Mouse (Mus musculus): ENCODE measurements around the gene Dlx1. TPM values are rescaled to one million over a fixed set of nuclear protein-coding genes. Genes with fewer than 3 reads are reported as not detected.

The Dlx1 gene
- polyA plus RNA-seq, 1 experiment from 2014 or later = 0.77 TPM

DNA sequence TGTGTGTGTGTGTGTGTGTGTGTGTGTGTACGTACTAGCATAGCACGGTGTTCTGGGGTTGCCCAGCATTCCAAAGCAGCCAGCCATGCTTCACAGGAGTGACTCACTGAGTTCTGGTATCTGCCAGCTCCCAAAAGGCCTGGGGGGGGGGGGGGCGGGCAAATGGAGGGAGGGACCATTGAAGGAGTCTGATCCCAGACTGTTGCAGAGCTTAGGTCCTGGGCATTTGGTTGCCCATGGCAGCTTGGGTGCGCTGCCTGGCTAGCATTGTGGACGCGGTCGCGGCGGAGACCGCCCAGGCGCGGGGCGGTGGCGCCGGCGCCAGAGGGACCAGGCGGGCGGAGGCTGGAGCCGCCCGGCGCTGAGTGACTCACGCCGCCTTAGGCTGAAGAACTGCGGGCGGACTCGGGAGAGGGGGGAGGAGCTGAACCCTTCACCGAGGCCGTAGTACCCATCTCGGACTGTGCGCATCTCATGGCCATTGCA is 14.9 kb downstream of the Dlx1 start:
- Histone ChIP-seq H3K36me3 (no peaks in the 10 kb centered on the region), H3K9me3 (no peaks in the 10 kb centered on the region), H3K9ac (no peak overlapping the region), H3K4me2 (peak overlapping the region; percentile 24; the same call in 1 of the 2 replicates), H3K27ac (replicated peaks) (no peak overlapping the region), H3K4me3 (no peak overlapping the region), H3K4me1 (replicated peaks) (peaks cover 42% of the 10 kb centered on the region), H3K27me3 (peaks cover 92% of the 10 kb centered on the region)
- WGBS = under 1% methylated on average over 29 of the region's 30 CpGs
- ATAC-seq (ENCODE audit: low read depth) = no peak

DNA sequence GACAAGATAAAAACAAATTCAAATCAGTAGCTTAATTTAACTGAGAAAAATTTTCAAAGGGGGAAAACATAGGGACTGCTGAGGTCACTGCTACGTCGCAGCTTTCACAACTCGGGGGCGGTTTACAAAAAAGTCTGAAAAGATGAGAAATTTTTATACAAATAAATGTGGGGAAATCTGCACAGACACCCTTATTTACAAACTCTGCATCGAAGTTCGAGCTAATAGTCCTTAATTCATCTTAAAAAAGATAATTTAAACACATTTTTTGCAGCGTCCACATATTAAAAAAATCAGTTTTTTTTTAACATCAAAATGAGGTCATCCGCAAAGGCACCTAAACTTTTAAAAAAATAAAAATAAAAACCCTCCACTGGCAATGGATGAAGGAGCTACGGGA is 15.6 kb downstream of the Dlx1 start:
- Histone ChIP-seq H3K9me3 (no peaks in the 10 kb centered on the region), H3K27me3 (peaks cover 92% of the 10 kb centered on the region), H3K9ac (no peak overlapping the region), H3K4me2 (no peak overlapping the region), H3K4me1 (replicated peaks) (peaks cover 42% of the 10 kb centered on the region), H3K27ac (replicated peaks) (no peak overlapping the region), H3K4me3 (no peak overlapping the region), H3K36me3 (no peaks in the 10 kb centered on the region)
- ATAC-seq (ENCODE audit: low read depth) = no peak
- 4% methylated on average over 9 of the region's 9 CpGs for WGBS

DNA sequence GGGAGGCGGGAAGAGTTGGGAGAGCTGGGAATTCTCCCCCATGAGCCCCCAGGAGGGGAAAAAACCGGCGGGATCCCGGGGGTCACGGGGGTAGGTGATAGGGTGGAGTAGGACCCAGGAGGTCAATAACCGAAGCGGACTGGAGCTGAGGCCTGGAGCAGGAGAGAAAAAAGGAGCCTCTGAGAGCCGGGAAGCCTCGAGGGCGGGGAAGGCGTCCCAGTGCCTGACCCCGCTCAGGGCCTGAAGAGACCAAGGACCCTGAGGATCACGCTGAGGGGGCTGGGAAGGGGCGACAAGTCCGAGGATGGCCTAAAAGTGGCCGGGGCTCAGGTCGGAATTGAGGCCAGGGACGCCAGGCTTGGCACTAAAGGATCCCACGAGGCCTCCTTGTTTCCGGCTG is 16.0 kb downstream of the Dlx1 start:
- Histone ChIP-seq H3K36me3 (no peaks in the 10 kb centered on the region), H3K27me3 (peaks cover 92% of the 10 kb centered on the region), H3K4me2 (peak overlapping the region; percentile 26; the same call in 1 of the 2 replicates), H3K9ac (no peak overlapping the region), H3K4me3 (no peak overlapping the region), H3K27ac (replicated peaks) (no peak overlapping the region), H3K9me3 (no peaks in the 10 kb centered on the region), H3K4me1 (replicated peaks) (peaks cover 42% of the 10 kb centered on the region)
- no peak for ATAC-seq (ENCODE audit: low read depth)
- WGBS = 1% methylated on average over 20 of the region's 20 CpGs

DNA sequence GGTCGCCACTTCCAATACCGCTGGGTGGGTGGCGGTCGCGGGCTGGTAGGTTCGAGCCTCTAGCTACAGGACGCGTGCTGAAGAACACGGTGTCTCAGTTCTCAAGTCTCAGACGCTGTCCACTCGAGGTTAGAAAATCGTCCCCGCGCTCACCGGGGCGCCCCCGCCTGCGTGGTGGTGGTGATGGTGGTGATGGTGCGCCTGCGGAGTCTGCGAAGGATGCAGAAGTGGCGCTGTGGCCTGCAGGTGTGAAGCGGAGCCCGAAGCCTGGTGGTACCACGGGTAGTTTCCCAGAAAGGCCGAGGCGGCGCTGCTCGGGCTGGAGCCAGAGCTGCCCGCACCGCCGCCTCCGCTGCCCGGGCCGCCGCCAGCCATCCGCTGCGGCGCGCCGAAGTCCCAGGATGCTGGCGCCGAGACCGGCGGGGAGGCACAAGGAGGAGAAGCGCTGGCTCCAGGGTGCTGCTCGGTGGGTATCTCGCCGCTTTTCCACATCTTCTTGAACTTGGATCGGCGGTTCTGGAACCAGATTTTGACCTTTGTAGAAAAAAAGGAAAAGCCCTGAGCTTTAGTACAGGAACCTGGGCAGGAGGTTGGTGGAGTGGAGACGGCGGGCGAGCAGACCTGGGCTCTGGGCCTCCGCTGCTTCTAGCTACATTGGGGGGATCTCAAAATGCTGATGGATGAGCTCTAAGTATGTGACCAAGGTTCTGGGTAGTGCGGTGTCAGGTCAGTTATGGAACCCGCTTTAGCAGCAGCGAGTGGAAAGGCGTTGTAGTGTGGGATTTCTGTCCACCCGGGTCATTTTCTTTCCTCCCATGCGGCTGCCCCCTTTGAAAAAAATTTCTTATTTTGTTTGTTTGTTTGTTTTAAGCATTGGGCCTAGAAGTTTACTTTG is 16.7 kb downstream of the Dlx1 start:
- Histone ChIP-seq H3K9me3 (no peaks in the 10 kb centered on the region), H3K4me2 (peak overlapping the region; percentile 26), H3K4me3 (0 out of 2 replicates have a peak overlapping the region, but pooled peaks have one; percentile 8), H3K36me3 (no peaks in the 10 kb centered on the region), H3K27me3 (peaks cover 92% of the 10 kb centered on the region), H3K4me1 (replicated peaks) (peaks cover 42% of the 10 kb centered on the region), H3K9ac (no peak overlapping the region), H3K27ac (replicated peaks) (no peak overlapping the region)
- ATAC-seq (ENCODE audit: low read depth) = no peak
- whole genome bisulfite sequencing = 2% methylated on average over 61 of the region's 61 CpGs

GRCm38 (mm10) chr2:71545401-71545881 is 17.5 kb downstream of the Dlx1 start:
- H3K4me2 ChIP-seq = peak overlapping the region; percentile 92
- no peaks in the 10 kb centered on the region for H3K9me3 ChIP-seq
- no peak overlapping the region for H3K27ac ChIP-seq (replicated peaks)
- H3K9ac ChIP-seq = no peak overlapping the region
- under 1% methylated on average over 32 of the region's 32 CpGs for WGBS
- peaks cover 41% of the 10 kb centered on the region for H3K4me1 ChIP-seq (replicated peaks)
- no peak for ATAC-seq (ENCODE audit: low read depth)
- peaks cover 92% of the 10 kb centered on the region for H3K27me3 ChIP-seq
- H3K36me3 ChIP-seq = no peaks in the 10 kb centered on the region
- H3K4me3 ChIP-seq = peak overlapping the region; percentile 46

DNA sequence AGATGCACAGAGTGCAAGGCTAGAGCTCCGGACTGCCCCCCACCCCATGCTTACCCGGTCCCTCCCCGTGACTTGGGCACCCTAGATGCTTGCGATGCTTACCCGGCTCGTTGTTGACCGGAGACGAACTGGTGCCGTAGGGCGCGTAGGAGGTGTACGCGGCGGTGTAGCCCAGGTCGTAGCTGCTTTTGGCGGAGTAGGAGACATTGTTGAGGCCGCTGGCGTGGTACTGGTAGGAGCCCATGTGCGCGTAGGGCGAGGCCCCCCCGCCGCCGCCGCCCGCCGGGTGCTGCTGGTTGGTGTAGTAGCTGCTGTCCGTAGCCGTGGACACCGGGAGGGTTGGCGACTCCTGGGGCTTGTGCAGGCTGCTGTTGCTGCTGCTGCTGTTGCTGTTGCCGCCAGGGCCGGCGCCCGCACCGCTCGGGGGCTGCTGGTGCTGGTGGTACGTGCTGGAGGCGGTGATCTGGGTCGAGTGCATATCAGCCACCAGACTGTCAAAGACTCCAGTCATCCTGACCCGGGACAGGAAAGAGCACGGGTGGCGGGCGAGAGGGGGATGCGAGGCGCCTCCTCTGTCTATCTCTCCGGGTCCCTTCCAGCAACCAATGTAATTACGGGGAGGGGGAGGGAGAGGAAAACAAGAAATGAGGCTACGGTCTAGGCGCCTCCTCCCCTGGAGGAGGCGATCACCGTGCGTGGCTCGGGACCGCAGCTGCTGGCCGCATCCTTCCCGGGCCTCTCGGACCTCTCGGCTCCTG is 18.1 kb downstream of the Dlx1 start:
- H3K9me3 ChIP-seq = no peaks in the 10 kb centered on the region
- H3K27ac ChIP-seq (replicated peaks) = no peak overlapping the region
- no peaks in the 10 kb centered on the region for H3K36me3 ChIP-seq
- peak overlapping the region; percentile 92 for H3K4me2 ChIP-seq
- peaks cover 91% of the 10 kb centered on the region for H3K27me3 ChIP-seq
- H3K9ac ChIP-seq = peak overlapping the region; percentile 60; the same call in 1 of the 2 replicates
- H3K4me3 ChIP-seq = peak overlapping the region; percentile 46
- H3K4me1 ChIP-seq (replicated peaks) = peaks cover 35% of the 10 kb centered on the region
- ATAC-seq (ENCODE audit: low read depth) = peak; percentile 64
- WGBS = under 1% methylated on average over 56 of the region's 59 CpGs

DNA sequence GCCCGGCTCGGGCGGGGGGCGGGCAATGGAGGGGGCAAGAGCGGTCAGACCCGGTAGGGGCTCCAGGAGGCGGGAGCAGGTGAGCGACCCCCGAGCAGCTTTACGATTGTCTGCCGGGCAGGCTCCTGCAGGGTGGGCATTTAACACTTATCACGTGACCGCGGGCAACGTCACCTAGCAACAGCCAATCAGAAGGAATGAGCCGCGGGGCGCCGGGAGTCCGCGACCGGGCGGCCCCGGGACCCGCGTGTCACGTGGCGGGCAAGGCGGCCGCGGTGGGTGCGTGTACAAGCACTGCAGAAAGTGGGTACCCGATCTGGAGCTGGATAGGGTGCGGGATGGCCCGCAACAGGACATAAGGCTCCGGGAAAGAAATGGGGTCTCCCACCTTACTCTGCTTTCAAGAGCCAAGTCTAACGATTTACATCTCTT is 18.7 kb downstream of the Dlx1 start, which contains the start of gene Dlx2:
Gene Dlx2 (minus strand): TSS at position 115 of the 432 bp plus-strand sequence.
- Histone ChIP-seq H3K9ac (peak within 1 kb of the TSS; percentile 60; the same call in 1 of the 2 replicates), H3K36me3 (no peaks in the 10 kb centered on the region), H3K27ac (replicated peaks) (no peak within 1 kb of the TSS), H3K4me3 (peak within 1 kb of the TSS; percentile 46), H3K27me3 (peaks cover 91% of the 10 kb centered on the region), H3K9me3 (no peaks in the 10 kb centered on the region), H3K4me2 (peak within 1 kb of the TSS; percentile 92), H3K4me1 (replicated peaks) (peaks cover 31% of the 10 kb centered on the region)
- under 1% methylated on average over 36 of the region's 37 CpGs for WGBS
- peak; percentile 66 for ATAC-seq (ENCODE audit: low read depth)

DNA sequence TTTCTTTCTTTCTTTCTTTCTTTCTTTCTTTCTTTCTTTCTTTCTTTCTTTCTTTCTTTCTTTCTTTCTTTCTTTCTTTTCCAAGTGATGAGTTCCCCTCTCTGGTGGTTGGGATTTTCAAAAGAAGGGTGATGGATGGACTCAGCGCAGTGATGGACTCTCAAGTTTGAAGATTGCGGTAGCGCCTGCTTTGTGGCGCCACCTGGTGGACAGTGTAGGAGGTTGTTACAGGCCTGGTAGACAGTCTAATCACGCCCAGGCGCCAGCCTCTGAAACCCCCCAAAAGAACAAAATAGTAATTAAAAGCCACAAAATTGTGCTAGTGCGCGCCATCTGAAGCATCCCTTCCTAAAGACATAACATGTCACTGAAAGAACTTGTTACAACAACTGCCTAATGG is 19.9 kb downstream of the Dlx1 start:
- Histone ChIP-seq H3K4me3 (no peak overlapping the region), H3K9ac (no peak overlapping the region), H3K4me2 (no peak overlapping the region), H3K27ac (replicated peaks) (no peak overlapping the region), H3K36me3 (no peaks in the 10 kb centered on the region), H3K27me3 (peaks cover 91% of the 10 kb centered on the region), H3K4me1 (replicated peaks) (peaks cover 32% of the 10 kb centered on the region), H3K9me3 (no peaks in the 10 kb centered on the region)
- no peak for ATAC-seq (ENCODE audit: low read depth)
- WGBS = under 1% methylated on average over 8 of the region's 8 CpGs

DNA sequence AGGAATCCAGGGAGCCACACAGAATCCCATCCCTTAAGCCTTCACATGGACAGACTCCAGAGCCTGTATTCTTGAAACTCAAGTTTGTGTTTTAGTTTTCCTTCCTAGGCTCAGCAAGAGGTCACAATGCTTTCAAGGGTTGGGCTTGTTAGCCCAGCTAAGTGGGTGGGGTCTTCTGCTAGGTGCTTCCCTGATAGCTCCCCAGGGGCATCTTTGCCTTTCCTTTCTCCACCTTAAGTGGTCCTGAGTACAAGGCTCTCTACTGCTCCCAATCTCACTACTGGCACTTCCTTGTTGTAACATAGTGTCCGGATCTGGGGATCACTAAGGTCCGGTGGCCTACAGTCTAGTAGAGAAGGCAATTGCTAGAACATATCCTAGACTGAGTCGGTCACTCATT is 22.4 kb downstream of the Dlx1 start:
- Histone ChIP-seq H3K4me1 (replicated peaks) (peaks cover 20% of the 10 kb centered on the region), H3K4me2 (no peak overlapping the region), H3K9me3 (no peaks in the 10 kb centered on the region), H3K9ac (no peak overlapping the region), H3K36me3 (no peaks in the 10 kb centered on the region), H3K27ac (replicated peaks) (no peak overlapping the region), H3K4me3 (no peak overlapping the region), H3K27me3 (peaks cover 84% of the 10 kb centered on the region)
- no peak for ATAC-seq (ENCODE audit: low read depth)
- WGBS = 21% methylated on average over 3 of the region's 3 CpGs

DNA sequence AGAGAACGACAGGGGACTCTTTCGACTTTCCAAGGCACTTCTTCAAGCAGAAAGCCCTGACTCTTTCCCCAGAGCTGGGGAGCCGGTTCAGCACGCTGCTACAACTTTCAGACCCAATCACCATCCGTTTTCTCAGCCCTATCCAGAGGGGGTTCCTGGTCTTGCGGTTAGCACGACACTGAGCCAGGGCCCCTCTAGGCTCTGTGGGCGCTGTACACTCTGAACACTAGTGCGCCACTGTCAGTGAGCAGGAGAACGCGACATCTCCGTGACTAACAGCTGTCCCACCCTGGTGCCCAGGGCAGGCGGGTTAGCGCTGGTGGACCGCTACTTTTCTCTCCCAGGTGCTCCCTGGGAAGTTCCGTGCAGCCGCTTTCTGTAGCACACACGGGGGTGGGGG is 23.8 kb downstream of the Dlx1 start:
- Histone ChIP-seq H3K27me3 (peaks cover 70% of the 10 kb centered on the region), H3K36me3 (no peaks in the 10 kb centered on the region), H3K9ac (no peak overlapping the region), H3K4me3 (no peak overlapping the region), H3K27ac (replicated peaks) (no peak overlapping the region), H3K9me3 (no peaks in the 10 kb centered on the region), H3K4me1 (replicated peaks) (peaks cover 6% of the 10 kb centered on the region), H3K4me2 (peak overlapping the region; percentile 20; the same call in 1 of the 2 replicates)
- no peak for ATAC-seq (ENCODE audit: low read depth)
- WGBS = 1% methylated on average over 18 of the region's 18 CpGs

GRCm38 (mm10) chr2:71556071-71556470 is 28.2 kb downstream of the Dlx1 start:
- 64% methylated on average over 5 of the region's 5 CpGs for WGBS
- no peak overlapping the region for H3K4me3 ChIP-seq
- H3K9me3 ChIP-seq = no peaks in the 10 kb centered on the region
- no peak overlapping the region for H3K4me2 ChIP-seq
- no peak for ATAC-seq (ENCODE audit: low read depth)
- H3K36me3 ChIP-seq = no peaks in the 10 kb centered on the region
- H3K4me1 ChIP-seq (replicated peaks) = peaks cover 3% of the 10 kb centered on the region; the same call in 1 of the 2 replicates
- no peak overlapping the region for H3K27ac ChIP-seq (replicated peaks)
- no peak overlapping the region for H3K9ac ChIP-seq
- H3K27me3 ChIP-seq = peaks cover 34% of the 10 kb centered on the region

GRCm38 (mm10) chr2:71566466-71566865 is 38.6 kb downstream of the Dlx1 start:
- no peaks in the 10 kb centered on the region for H3K4me1 ChIP-seq (replicated peaks)
- no peaks in the 10 kb centered on the region for H3K9me3 ChIP-seq
- H3K27me3 ChIP-seq = no peaks in the 10 kb centered on the region
- H3K9ac ChIP-seq = no peak overlapping the region
- ATAC-seq (ENCODE audit: low read depth) = no peak
- no peaks in the 10 kb centered on the region for H3K36me3 ChIP-seq
- no peak overlapping the region for H3K4me3 ChIP-seq
- H3K27ac ChIP-seq (replicated peaks) = no peak overlapping the region
- no peak overlapping the region for H3K4me2 ChIP-seq
- 82% methylated on average over 9 of the region's 9 CpGs for WGBS
